Mouse (Mus musculus) embryonic fibroblast, embryonic 13.5 days (primary cell): Measurements from ENCODE around the gene Tmem92. TPM values are rescaled to one million over a fixed set of nuclear protein-coding genes. Genes with fewer than 3 reads are reported as not detected.

Experiments used
- H3K27ac ChIP-seq: 2 replicates; pipeline ENCODE4 v1.5.1; 2012; ENCODE audit warnings: low read length, control low read depth, inconsistent platforms; ENCODE audit not compliant: insufficient read depth
- H3K4me1 ChIP-seq: 2 replicates; pipeline ENCODE4 v1.6.1; 2011; ENCODE audit warnings: low read length; ENCODE audit not compliant: control insufficient read depth, insufficient read depth
- H3K4me3 ChIP-seq: 2 replicates; pipeline ENCODE4 v1.5.1; 2011; ENCODE audit warnings: mild to moderate bottlenecking, control low read depth, low read length; ENCODE audit not compliant: insufficient read depth
- CTCF ChIP-seq: IDR thresholded peaks from 2 replicates; pipeline ENCODE4 v1.5.1; 2011; ENCODE audit warnings: mild to moderate bottlenecking, control low read depth, low read length, moderate library complexity, borderline replicate concordance; ENCODE audit not compliant: insufficient read depth
- POLR2A ChIP-seq: IDR thresholded peaks from 2 replicates; pipeline ENCODE4 v1.6.1; 2011; ENCODE audit warnings: low read depth, mild to moderate bottlenecking, control low read depth, low read length, moderate library complexity
- polyA plus RNA-seq: library from polyadenylated mRNA; stranded (reverse); fragments of >200 nt; gene quantifications from 2 replicates; pipeline ENCODE4 v1.2.4, GENCODE M21; 2011; ENCODE audit warnings: low read depth; ENCODE audit not compliant: missing spikeins, insufficient read length

Gene Tmem92
- polyA plus RNA-seq, 1 experiment = not detected

GRCm38 (mm10) chr11:94730261-94730660 is 52.2 kb downstream of the Tmem92 start:
- no peak overlapping the region for H3K27ac ChIP-seq
- H3K4me3 ChIP-seq = no peak overlapping the region
- no peaks in the 10 kb centered on the region for H3K4me1 ChIP-seq
- TF ChIP-seq CTCF (no peak), POLR2A (no peak)

GRCm38 (mm10) chr11:94729565-94729964 is 52.9 kb downstream of the Tmem92 start:
- H3K4me1 ChIP-seq = no peaks in the 10 kb centered on the region
- TF ChIP-seq CTCF (no peak), POLR2A (no peak)
- H3K4me3 ChIP-seq = no peak overlapping the region
- H3K27ac ChIP-seq = no peak overlapping the region

- TF ChIP-seq CTCF = no peak
- no peak for TF ChIP-seq POLR2A
- no peaks in the 10 kb centered on the region for H3K4me1 ChIP-seq
- H3K4me3 ChIP-seq = no peak overlapping the region
- no peak overlapping the region for H3K27ac ChIP-seq
Measured at GRCm38 (mm10) chr11:94728545-94728944, 54.0 kb downstream of the Tmem92 start.

GRCm38 (mm10) chr11:94727306-94727705 is 55.2 kb downstream of the Tmem92 start:
- TF ChIP-seq POLR2A (no peak), CTCF (no peak)
- no peak overlapping the region for H3K4me3 ChIP-seq
- H3K4me1 ChIP-seq = no peaks in the 10 kb centered on the region

More at GRCm38 (mm10) chr11:94727306-94727705, 55.2 kb downstream of the Tmem92 start:
- H3K27ac ChIP-seq = no peak overlapping the region

Other genes starting within 250 kb of the Tmem92 start
- gene Rsad1, start 233.4 kb downstream of the Tmem92 start, polyA plus RNA-seq = 4.1 and 5.5 TPM in 2 replicates
- not detected in 2 replicates for gene Chad, start 217.7 kb downstream of the Tmem92 start, polyA plus RNA-seq
- gene Acsf2, start 180.8 kb downstream of the Tmem92 start, polyA plus RNA-seq = 13.8 and 19.4 TPM in 2 replicates
- 227 and 243 TPM in 2 replicates for gene Lrrc59, start 152.9 kb downstream of the Tmem92 start, polyA plus RNA-seq
- 49.9 and 52.0 TPM in 2 replicates for gene Mrpl27, start 128.9 kb downstream of the Tmem92 start, polyA plus RNA-seq
- 8.1 and 8.9 TPM in 2 replicates for gene Eme1, start 128.7 kb downstream of the Tmem92 start, polyA plus RNA-seq
- 12.9 and 16.4 TPM in 2 replicates for gene Xylt2, start 105.2 kb downstream of the Tmem92 start, polyA plus RNA-seq
- gene Gm11541, start 78.2 kb downstream of the Tmem92 start, polyA plus RNA-seq = not detected in 2 replicates
- not detected in 2 replicates for gene Cdc34b, start 40.9 kb downstream of the Tmem92 start, polyA plus RNA-seq
- 6,098 and 7,850 TPM in 2 replicates for gene Col1a1, start 153.5 kb upstream of the Tmem92 start, polyA plus RNA-seq
- not detected in 2 replicates for gene Hils1, start 184.9 kb upstream of the Tmem92 start, polyA plus RNA-seq
- not detected in 2 replicates for gene Sgca, start 193.6 kb upstream of the Tmem92 start, polyA plus RNA-seq
- gene Ppp1r9b, start 208.3 kb upstream of the Tmem92 start, polyA plus RNA-seq = 44.3 and 61.7 TPM in 2 replicates
- gene Samd14, start 227.2 kb upstream of the Tmem92 start, polyA plus RNA-seq = 11.6 and 14.2 TPM in 2 replicates